Mouse (Mus musculus) gastrocnemius, adult 2 months (tissue): ENCODE measurements around the gene Dcaf7. TPM values are rescaled to one million over a fixed set of nuclear protein-coding genes. Genes with fewer than 3 reads are reported as not detected.

ENCODE experiments used
- DNase-seq: peaks from one replicate; pipeline ENCODE4 v3.0.0; 2022
- H3K27ac ChIP-seq: fragments of 200-600 bp; 2 replicates; pipeline ENCODE4 v1.8.1; 2022; ENCODE audit warnings: mild to moderate bottlenecking
- H3K4me3 ChIP-seq: fragments of 200-600 bp; 2 replicates; pipeline ENCODE4 v1.8.1; 2022; ENCODE audit warnings: mild to moderate bottlenecking, moderate library complexity
- CTCF ChIP-seq: fragments of 200-600 bp; IDR thresholded peaks from 2 replicates; pipeline ENCODE4 v1.8.1; 2022; ENCODE audit warnings: antibody characterized with exemption, mild to moderate bottlenecking, moderate library complexity
- intact Hi-C: fragments of 180-260 bp; cut with DNase I; formaldehyde crosslinking; loops from one replicate; pipeline ENCODE4 v1.15.1; 2025
- long read RNA-seq, 2 experiments: library from polyadenylated mRNA; stranded (forward); transcript quantifications; one replicate each; pipeline ENCODE4 v2.0.0; 2021
- total RNA-seq, 2 experiments: library from RNA; stranded (reverse); gene quantifications; 2 replicates each; pipeline ENCODE4 v1.2.3; 2021

The Dcaf7 gene
- 10 to 100 TPM; 23.9 to 28.2 TPM for total RNA-seq
- long read RNA-seq, experiment 1, full-length matches to known transcripts, result 3 of 25 reads
- long read RNA-seq, experiment 1, partial matches to known transcripts, result 14 of 25 reads
- long read RNA-seq, experiment 1, other reads (novel, unspliced or antisense), result 8 of 25 reads
- long read RNA-seq, experiment 2, full-length matches to known transcripts, result 2 of 19 reads
- long read RNA-seq, experiment 2, partial matches to known transcripts, result 12 of 19 reads
- long read RNA-seq, experiment 2, other reads (novel, unspliced or antisense), result 5 of 19 reads

DNA sequence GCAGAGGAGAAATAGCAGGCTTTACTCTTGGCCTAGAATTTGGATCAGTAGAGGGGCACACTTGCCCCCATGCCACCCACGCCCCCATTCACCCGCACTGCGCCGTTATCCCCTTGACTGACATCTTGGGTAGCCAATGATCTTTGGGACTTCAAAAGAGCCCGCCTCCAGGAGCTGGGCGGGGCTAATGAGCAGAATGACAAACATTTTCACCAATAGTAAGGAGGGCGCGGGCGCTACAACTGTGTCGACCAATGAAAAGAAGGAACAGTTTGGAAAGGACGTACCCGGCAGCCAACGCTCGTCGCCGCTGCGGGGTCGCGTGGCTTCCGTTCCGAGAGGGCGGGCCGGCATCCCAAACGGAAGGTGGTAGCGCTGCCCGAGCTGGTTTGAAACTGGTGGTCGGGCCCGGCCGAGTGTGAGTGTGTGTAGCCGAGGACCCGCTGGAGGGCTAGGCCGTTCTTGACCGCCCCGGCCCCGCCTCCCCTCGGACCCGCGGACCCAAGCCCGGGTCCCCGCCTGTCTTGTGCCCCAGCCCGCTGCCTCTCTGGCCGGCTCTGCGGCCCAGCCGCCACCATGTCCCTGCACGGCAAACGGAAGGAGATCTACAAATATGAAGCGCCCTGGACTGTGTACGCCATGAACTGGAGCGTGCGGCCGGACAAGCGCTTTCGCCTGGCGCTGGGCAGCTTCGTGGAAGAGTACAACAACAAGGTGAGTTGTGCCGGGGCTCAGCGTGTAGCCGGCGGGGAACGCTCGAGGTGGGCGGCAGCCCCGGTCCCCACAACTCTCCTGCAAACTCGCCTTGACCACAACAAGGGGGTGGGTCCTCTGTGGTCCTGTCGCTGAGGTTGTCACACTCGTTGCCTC lies at the start of gene Dcaf7:
Gene Dcaf7 (plus strand): TSS at position 325 of the 870 bp plus-strand sequence.
- peak within 1 kb of the TSS; percentile 93 for H3K27ac ChIP-seq
- intact Hi-C loops, result loop anchor here (5.0 kb wide), 1 partner anchor 41 kb away; no protein-coding TSS in a partner anchor
- H3K4me3 ChIP-seq, result peak within 1 kb of the TSS; percentile 99
- DNase-seq, result peak; percentile 97
- no peak for TF ChIP-seq CTCF

GRCm38 (mm10) chr11:105987446-105987845 lies 49.2 kb upstream of the Dcaf7 start:
- intact Hi-C loops, result no loop called here

GRCm38 (mm10) chr11:105989446-105989845 lies 47.2 kb upstream of the Dcaf7 start:
- no peak for TF ChIP-seq CTCF
- no peak for DNase-seq
- H3K27ac ChIP-seq, result peak overlapping the region; percentile 8; the same call in 1 of the 2 replicates
- intact Hi-C loops, result no loop called here
- H3K4me3 ChIP-seq, result no peak overlapping the region

More at GRCm38 (mm10) chr11:105987446-105987845, 49.2 kb upstream of the Dcaf7 start:
- TF ChIP-seq CTCF, result no peak
- no peak for DNase-seq
- Histone ChIP-seq H3K27ac (peak overlapping the region; percentile 31; the same call in 1 of the 2 replicates), H3K4me3 (no peak overlapping the region)

DNA sequence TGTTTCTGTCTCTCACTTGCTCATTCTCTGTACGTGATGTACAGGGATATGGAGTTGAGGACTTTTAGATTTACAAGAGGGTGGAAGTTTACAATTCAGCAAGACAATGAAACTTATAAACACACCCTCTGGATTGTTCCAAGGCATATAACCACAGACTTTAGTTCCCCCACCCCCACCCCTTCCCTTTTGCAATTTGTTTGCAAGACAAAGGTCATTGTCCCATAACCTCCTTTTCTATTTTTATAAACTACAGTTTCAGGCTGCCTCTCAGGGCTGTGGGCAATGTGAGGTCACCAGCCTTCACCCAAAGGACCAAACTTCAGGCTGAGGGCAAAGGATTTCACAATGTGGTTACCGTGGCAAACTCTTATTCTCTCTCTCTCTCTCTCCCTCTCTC lies 46.4 kb upstream of the Dcaf7 start:
- no peak for TF ChIP-seq CTCF
- intact Hi-C loops, result no loop called here

DNA sequence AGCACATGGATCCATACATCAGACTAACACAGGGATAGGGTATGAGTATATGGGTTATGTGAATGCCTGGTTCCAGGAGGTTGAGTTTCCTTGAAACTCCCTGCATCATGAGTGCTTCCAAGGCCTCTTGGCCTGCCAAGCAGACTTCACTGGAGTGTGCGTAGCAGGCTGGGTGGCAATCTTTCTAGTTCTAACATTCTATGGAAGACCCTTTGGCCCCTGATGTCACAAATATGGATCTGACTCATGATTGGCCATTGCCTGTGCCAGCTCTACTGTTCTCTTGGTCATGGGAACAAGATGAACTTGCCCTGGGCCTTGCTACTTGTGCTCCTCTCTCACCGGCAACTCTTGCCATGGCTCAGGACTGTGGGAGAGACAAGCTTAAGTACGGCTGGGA lies 42.3 kb upstream of the Dcaf7 start, which contains the start of gene Ace3:
Gene Ace3 (plus strand): TSS at position 301 of the 400 bp plus-strand sequence.
- no peak for DNase-seq
- TF ChIP-seq CTCF, result no peak
- intact Hi-C loops, result no loop called here
- H3K27ac ChIP-seq, result no peak within 1 kb of the TSS
- no peak within 1 kb of the TSS for H3K4me3 ChIP-seq

More for the DNA sequence above, 46.4 kb upstream of the Dcaf7 start:
- H3K4me3 ChIP-seq, result no peak overlapping the region
- no peak overlapping the region for H3K27ac ChIP-seq
- DNase-seq, result no peak

GRCm38 (mm10) chr11:106000062-106000461 lies 36.6 kb upstream of the Dcaf7 start:
- DNase-seq, result no peak
- H3K27ac ChIP-seq, result no peak overlapping the region
- intact Hi-C loops, result no loop called here
- H3K4me3 ChIP-seq, result no peak overlapping the region
- TF ChIP-seq CTCF, result no peak

GRCm38 (mm10) chr11:106001718-106002117 lies 35.0 kb upstream of the Dcaf7 start:
- Histone ChIP-seq H3K4me3 (no peak overlapping the region), H3K27ac (no peak overlapping the region)
- TF ChIP-seq CTCF, result peak; percentile 65
- no peak for DNase-seq
- intact Hi-C loops, result no loop called here

- DNase-seq, result no peak
- H3K27ac ChIP-seq, result no peak overlapping the region
- no peak for TF ChIP-seq CTCF
- no peak overlapping the region for H3K4me3 ChIP-seq
- intact Hi-C loops, result no loop called here
Measured at GRCm38 (mm10) chr11:106004576-106004975, 32.1 kb upstream of the Dcaf7 start.

DNA sequence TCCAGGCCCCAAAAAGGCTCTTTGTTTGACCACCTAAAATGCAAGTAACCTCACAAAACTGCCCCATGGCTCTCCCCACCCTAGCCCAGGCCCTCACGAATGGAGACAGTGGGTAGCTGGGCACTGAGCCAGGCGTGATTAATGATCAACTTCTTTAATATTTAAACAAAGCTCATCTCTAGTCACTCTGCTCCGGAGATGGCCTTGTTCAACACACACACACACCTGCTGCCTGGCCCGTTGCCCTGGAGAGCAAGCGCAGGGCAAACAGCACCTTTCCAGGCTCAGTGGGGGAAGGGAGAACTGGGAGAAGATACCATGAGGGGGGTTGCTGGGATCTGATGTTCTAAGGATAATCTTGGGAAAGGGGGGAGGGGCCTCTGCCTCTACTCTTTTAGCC lies 30.7 kb upstream of the Dcaf7 start:
- DNase-seq, result no peak
- intact Hi-C loops, result no loop called here
- H3K4me3 ChIP-seq, result no peak overlapping the region
- TF ChIP-seq CTCF, result no peak
- H3K27ac ChIP-seq, result no peak overlapping the region

DNA sequence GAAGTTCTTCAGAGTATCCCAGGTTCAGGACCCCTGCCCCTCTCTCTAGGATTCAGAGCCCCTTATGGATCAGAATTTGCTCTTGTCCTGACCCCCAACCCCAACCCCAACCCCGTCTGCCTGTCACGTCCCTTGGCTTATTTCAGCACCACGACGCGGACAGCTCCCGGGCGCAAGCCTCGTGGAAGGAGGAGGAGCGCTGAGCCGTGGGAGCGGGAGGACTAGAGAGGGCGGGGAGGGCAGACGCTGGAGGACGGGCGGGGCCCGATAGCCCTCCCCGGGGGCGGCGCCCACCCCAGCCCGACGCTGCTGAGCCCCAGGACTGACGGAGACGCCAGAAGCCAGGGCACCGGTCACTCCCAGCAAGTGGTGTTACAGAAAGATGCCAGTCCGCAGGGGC lies 28.9 kb upstream of the Dcaf7 start, which contains the start of gene Kcnh6:
Gene Kcnh6 (plus strand): TSS at position 304 of the 400 bp plus-strand sequence.
- peak; percentile 79 for DNase-seq
- no peak for TF ChIP-seq CTCF
- no peak within 1 kb of the TSS for H3K4me3 ChIP-seq
- no peak within 1 kb of the TSS for H3K27ac ChIP-seq
- intact Hi-C loops, result no loop called here

DNA sequence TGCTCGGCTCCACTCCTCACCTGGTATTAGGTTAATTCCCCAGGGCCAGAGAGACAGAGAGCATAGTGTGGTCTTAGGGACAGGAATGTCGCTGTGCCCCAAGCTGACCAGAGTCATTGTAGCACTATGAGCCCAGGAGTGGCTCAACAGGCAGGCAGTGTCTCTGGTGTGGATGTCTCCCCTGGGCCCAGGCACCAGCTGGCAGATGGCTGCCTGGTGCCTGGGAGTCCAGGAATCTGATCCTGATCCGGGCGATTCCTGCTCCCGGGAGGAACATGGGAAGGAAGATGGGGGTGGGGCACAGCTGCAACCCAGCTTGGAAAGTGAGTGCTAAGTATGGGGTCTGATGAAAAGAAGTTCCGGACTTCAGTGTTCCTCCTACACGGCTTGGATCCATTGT lies 24.0 kb upstream of the Dcaf7 start:
- intact Hi-C loops, result no loop called here
- no peak overlapping the region for H3K4me3 ChIP-seq
- TF ChIP-seq CTCF, result no peak
- no peak overlapping the region for H3K27ac ChIP-seq
- DNase-seq, result no peak

DNA sequence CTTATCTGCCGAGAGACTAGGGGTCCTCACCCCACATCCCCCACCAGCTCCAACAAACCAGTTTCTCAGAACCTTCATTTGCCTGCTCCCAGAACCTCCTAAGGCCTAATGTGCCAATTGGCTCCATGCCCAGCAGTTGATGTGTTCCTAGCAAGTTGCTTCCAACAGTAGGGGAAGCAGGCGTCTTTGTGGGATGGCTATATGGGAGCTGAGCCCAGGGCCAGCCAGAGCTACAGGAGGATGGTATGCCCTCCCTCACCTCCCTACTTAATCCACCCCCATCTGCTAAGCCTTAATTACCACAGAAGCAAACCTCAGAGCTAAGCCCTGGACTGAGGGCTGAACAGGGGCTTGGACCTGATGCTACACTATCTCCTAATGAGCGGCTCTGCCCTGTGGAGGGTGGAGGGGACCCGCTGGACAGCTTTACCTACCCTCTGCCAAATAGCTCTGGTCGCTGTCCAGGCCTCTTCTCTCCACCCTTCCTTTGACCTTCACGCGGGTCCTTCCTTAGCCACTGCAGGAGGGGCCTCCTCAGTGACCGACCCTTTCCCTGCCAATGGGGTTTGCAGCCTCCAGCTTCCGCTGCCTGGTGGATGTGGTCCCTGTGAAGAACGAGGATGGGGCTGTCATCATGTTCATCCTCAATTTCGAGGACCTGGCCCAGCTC lies 23.0 kb upstream of the Dcaf7 start:
- peak; percentile 64 for DNase-seq

More for the DNA sequence above, 23.0 kb upstream of the Dcaf7 start:
- TF ChIP-seq CTCF, result no peak
- Histone ChIP-seq H3K27ac (no peak overlapping the region), H3K4me3 (no peak overlapping the region)
- intact Hi-C loops, result no loop called here
